Mouse (Mus musculus): ENCODE measurements at regions not wholly inside any gene's neighbourhood (a gene's known extent, or its start where the extent isn't known, plus 50 kb on each side); places are given as distances from the start of the nearest gene placed in this dataset.

DNA sequence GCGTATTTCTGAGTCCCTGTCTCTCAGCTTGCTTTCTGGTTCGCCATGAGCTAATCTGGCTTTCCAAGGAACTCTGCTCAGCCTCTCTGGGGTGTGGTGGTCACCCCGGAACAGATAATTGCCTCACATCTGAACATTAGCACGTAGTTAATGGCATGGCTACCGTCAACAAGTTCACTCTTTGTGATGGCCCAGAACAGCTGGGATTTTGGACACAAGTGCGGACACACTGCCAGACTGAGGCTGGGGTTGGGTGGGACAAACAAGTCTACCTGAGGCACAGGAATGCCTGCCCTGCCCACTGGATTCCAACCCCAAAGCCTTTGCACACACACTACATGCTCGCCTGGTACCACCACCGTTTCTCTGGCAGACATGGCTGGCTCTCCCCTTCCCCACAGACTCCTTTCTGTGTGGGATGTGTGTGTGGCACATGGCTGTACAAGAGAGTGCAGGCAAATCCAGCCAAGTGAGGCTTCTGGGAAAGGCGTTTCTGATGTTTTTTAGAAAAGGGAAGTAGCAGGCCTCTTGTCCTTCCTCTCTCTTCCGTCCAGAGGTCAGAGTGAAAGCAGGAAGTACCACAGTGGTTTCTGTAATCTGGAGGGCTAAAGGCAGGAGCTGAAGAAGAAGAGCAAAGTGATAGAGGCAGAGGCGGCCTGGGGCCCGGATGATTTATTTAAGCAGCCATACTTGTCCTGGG is 74.6 kb upstream of the Sertad2 start:
- no peak for DNase-seq
- no peak overlapping the region for H3K27ac ChIP-seq (ENCODE audit: control insufficient read depth, insufficient read depth, low read length)
- no peaks in the 10 kb centered on the region for H3K27me3 ChIP-seq (ENCODE audit: control insufficient read depth, insufficient read depth, low read length)
- 61% methylated on average over 12 of the region's 12 CpGs for WGBS
- TF ChIP-seq CTCF (IDR thresholded peaks at IDR 0.05; ENCODE audit: borderline replicate concordance, control insufficient read depth, extremely low read depth, insufficient read depth, low read length, poor library complexity) = no peak
- TF ChIP-seq POLR2A (IDR thresholded peaks at IDR 0.05; ENCODE audit: control insufficient read depth, extremely low read depth, insufficient read depth, low read length, poor library complexity) = no peak
- H3K4me3 ChIP-seq (ENCODE audit: control insufficient read depth, insufficient read depth, low read length) = no peak overlapping the region
- no peaks in the 10 kb centered on the region for H3K36me3 ChIP-seq (ENCODE audit: control insufficient read depth, insufficient read depth, low read length)
- peaks cover 8% of the 10 kb centered on the region; the same call in 1 of the 2 replicates for H3K4me1 ChIP-seq (replicated peaks; ENCODE audit: control insufficient read depth, insufficient read depth, low read length)

DNA sequence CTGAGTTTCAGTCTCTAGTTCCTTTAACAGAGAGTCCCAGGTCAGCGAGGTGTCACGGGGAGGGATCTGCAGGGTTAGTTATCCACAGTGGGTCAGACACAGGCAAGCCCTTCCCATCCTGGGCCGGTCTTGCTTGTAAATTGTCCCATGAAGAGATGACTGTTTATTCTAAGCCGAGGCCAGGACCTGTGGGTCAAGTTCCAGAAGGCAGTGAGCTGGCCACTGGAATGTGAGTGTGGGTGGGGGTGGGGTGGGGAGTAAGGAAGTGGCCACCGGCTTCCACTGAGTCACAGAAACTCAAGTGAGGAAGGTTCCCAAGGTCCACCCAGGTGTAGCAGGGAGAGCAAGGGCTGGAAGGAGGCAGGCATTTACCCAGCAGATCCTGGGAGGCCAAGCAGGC is 73.7 kb upstream of the Sertad2 start:
- Histone ChIP-seq H3K36me3 (ENCODE audit: control insufficient read depth, insufficient read depth, low read length) (no peaks in the 10 kb centered on the region), H3K4me3 (ENCODE audit: control insufficient read depth, insufficient read depth, low read length) (no peak overlapping the region), H3K27ac (ENCODE audit: control insufficient read depth, insufficient read depth, low read length) (no peak overlapping the region), H3K4me1 (replicated peaks; ENCODE audit: control insufficient read depth, insufficient read depth, low read length) (peaks cover 8% of the 10 kb centered on the region; the same call in 1 of the 2 replicates), H3K27me3 (ENCODE audit: control insufficient read depth, insufficient read depth, low read length) (no peaks in the 10 kb centered on the region)
- 81% methylated on average over 5 of the region's 5 CpGs for WGBS
- no peak for DNase-seq
- TF ChIP-seq CTCF (IDR thresholded peaks at IDR 0.05; ENCODE audit: borderline replicate concordance, control insufficient read depth, extremely low read depth, insufficient read depth, low read length, poor library complexity) (no peak), POLR2A (IDR thresholded peaks at IDR 0.05; ENCODE audit: control insufficient read depth, extremely low read depth, insufficient read depth, low read length, poor library complexity) (no peak)

DNA sequence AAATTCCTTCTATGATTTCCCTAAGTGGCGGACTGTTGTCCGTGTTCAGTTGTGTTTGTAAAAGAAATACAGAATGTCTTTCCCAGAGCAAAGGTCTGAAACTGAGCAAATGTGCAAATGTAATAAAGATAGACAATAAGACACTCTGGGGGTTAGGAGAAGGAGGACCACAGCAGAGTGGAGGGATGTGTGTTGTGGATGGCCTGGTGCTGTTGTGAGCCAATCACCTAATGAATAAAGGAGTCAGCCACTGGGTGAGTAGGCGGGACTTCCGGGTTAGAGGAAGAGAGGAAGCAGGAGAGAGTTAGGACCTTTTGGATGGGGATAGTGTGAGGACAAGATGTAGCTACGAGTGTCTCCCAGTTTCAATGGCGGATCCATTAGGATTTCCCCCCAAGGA is 72.7 kb upstream of the Sertad2 start:
- Histone ChIP-seq H3K4me1 (replicated peaks; ENCODE audit: control insufficient read depth, insufficient read depth, low read length) (peaks cover 4% of the 10 kb centered on the region; the same call in 1 of the 2 replicates), H3K27me3 (ENCODE audit: control insufficient read depth, insufficient read depth, low read length) (no peaks in the 10 kb centered on the region), H3K27ac (ENCODE audit: control insufficient read depth, insufficient read depth, low read length) (no peak overlapping the region), H3K4me3 (ENCODE audit: control insufficient read depth, insufficient read depth, low read length) (no peak overlapping the region), H3K36me3 (ENCODE audit: control insufficient read depth, insufficient read depth, low read length) (no peaks in the 10 kb centered on the region)
- TF ChIP-seq POLR2A (IDR thresholded peaks at IDR 0.05; ENCODE audit: control insufficient read depth, extremely low read depth, insufficient read depth, low read length, poor library complexity) (no peak), CTCF (IDR thresholded peaks at IDR 0.05; ENCODE audit: borderline replicate concordance, control insufficient read depth, extremely low read depth, insufficient read depth, low read length, poor library complexity) (no peak)
- DNase-seq = no peak
- 93% methylated on average over 6 of the region's 6 CpGs for WGBS

DNA sequence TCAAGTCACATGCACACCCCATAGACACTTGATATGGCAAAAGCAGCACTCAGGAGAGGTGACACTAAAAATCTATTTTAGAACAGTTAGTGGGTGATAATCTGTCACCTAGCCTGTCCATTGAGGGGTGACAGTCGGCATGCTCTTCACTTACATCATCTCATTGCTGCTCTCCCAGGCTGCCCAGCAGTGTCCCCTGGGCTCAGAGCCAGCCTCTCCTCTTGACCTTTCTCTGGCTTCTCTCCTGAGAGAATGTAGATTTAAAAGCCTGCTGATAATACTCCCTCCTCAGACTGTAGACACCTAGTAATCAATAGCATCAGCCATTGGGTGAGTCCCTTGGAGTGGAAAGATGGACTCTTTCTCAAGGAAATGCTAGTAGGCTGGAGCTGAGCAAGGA is 70.7 kb upstream of the Sertad2 start:
- 88% methylated on average over 1 of the region's 1 CpGs for WGBS
- H3K27me3 ChIP-seq (ENCODE audit: control insufficient read depth, insufficient read depth, low read length) = no peaks in the 10 kb centered on the region
- H3K4me1 ChIP-seq (replicated peaks; ENCODE audit: control insufficient read depth, insufficient read depth, low read length) = peaks cover 7% of the 10 kb centered on the region; the same call in 1 of the 2 replicates
- no peak overlapping the region for H3K27ac ChIP-seq (ENCODE audit: control insufficient read depth, insufficient read depth, low read length)
- DNase-seq = no peak
- H3K36me3 ChIP-seq (ENCODE audit: control insufficient read depth, insufficient read depth, low read length) = no peaks in the 10 kb centered on the region
- TF ChIP-seq POLR2A (IDR thresholded peaks at IDR 0.05; ENCODE audit: control insufficient read depth, extremely low read depth, insufficient read depth, low read length, poor library complexity) = no peak
- TF ChIP-seq CTCF (IDR thresholded peaks at IDR 0.05; ENCODE audit: borderline replicate concordance, control insufficient read depth, extremely low read depth, insufficient read depth, low read length, poor library complexity) = no peak
- no peak overlapping the region for H3K4me3 ChIP-seq (ENCODE audit: control insufficient read depth, insufficient read depth, low read length)

- Histone ChIP-seq H3K4me1 (replicated peaks; ENCODE audit: control insufficient read depth, insufficient read depth, low read length) (peaks cover 8% of the 10 kb centered on the region; the same call in 1 of the 2 replicates), H3K4me3 (ENCODE audit: control insufficient read depth, insufficient read depth, low read length) (no peak overlapping the region), H3K27me3 (ENCODE audit: control insufficient read depth, insufficient read depth, low read length) (no peaks in the 10 kb centered on the region), H3K36me3 (ENCODE audit: control insufficient read depth, insufficient read depth, low read length) (no peaks in the 10 kb centered on the region), H3K27ac (ENCODE audit: control insufficient read depth, insufficient read depth, low read length) (no peak overlapping the region)
- TF ChIP-seq POLR2A (IDR thresholded peaks at IDR 0.05; ENCODE audit: control insufficient read depth, extremely low read depth, insufficient read depth, low read length, poor library complexity) (no peak), CTCF (IDR thresholded peaks at IDR 0.05; ENCODE audit: borderline replicate concordance, control insufficient read depth, extremely low read depth, insufficient read depth, low read length, poor library complexity) (no peak)
- WGBS = 96% methylated on average over 7 of the region's 7 CpGs
- DNase-seq = no peak
These were observed 67.4 kb upstream of the Sertad2 start for GRCm38 (mm10) chr11:20475629-20476028.

- Histone ChIP-seq H3K27ac (ENCODE audit: control insufficient read depth, insufficient read depth, low read length) (no peak overlapping the region), H3K4me3 (ENCODE audit: control insufficient read depth, insufficient read depth, low read length) (no peak overlapping the region), H3K4me1 (replicated peaks; ENCODE audit: control insufficient read depth, insufficient read depth, low read length) (peaks cover 8% of the 10 kb centered on the region; the same call in 1 of the 2 replicates), H3K27me3 (ENCODE audit: control insufficient read depth, insufficient read depth, low read length) (no peaks in the 10 kb centered on the region), H3K36me3 (ENCODE audit: control insufficient read depth, insufficient read depth, low read length) (no peaks in the 10 kb centered on the region)
- DNase-seq = no peak
- 90% methylated on average over 3 of the region's 3 CpGs for WGBS
- TF ChIP-seq CTCF (IDR thresholded peaks at IDR 0.05; ENCODE audit: borderline replicate concordance, control insufficient read depth, extremely low read depth, insufficient read depth, low read length, poor library complexity) (no peak), POLR2A (IDR thresholded peaks at IDR 0.05; ENCODE audit: control insufficient read depth, extremely low read depth, insufficient read depth, low read length, poor library complexity) (no peak)
These were observed 66.6 kb upstream of the Sertad2 start for GRCm38 (mm10) chr11:20476494-20476893.
